Mouse (Mus musculus) forebrain, embryonic 14.5 days (tissue): ENCODE measurements around the gene Plin4. TPM values are rescaled to one million over a fixed set of nuclear protein-coding genes. Genes with fewer than 3 reads are reported as not detected.

ENCODE experiments used
- ATAC-seq: fragments of 200-750 bp; cut with Nextera tagmentation; 2 replicates; pipeline ENCODE4 v1.8.0; 2017; ENCODE audit warnings: mild to moderate bottlenecking, moderate library complexity
- DNase-seq: peaks from one replicate; pipeline ENCODE4 v3.0.0-alpha.2; 2015; ENCODE audit warnings: low spot score
- H3K27ac ChIP-seq: fragments of 300-500 bp; sonication (generic); 2 replicates; pipeline ENCODE4 v1.5.1; 2014; ENCODE audit warnings: low read depth, mild to moderate bottlenecking, control low read depth, low read length, moderate library complexity
- H3K27me3 ChIP-seq: fragments of 300-500 bp; sonication (generic); replicated peaks from 2 replicates; pipeline ENCODE4 v1.6.1; 2014; ENCODE audit warnings: low read length, control low read depth, mixed read lengths; ENCODE audit not compliant: control insufficient read depth, insufficient read depth
- H3K36me3 ChIP-seq: fragments of 300-500 bp; sonication (generic); 2 replicates; pipeline ENCODE4 v1.6.1; 2014; ENCODE audit warnings: low read length, control low read depth; ENCODE audit not compliant: control insufficient read depth, insufficient read depth
- H3K4me1 ChIP-seq: fragments of 300-500 bp; sonication (generic); 2 replicates; pipeline ENCODE4 v1.6.1; 2014; ENCODE audit warnings: antibody characterized with exemption, low read length, control low read depth; ENCODE audit not compliant: control insufficient read depth, insufficient read depth
- H3K4me2 ChIP-seq: fragments of 300-500 bp; sonication (generic); 2 replicates; pipeline ENCODE4 v1.6.1; 2014; ENCODE audit warnings: mild to moderate bottlenecking, control low read depth, low read length
- H3K4me3 ChIP-seq: fragments of 300-500 bp; sonication (generic); 2 replicates; pipeline ENCODE4 v1.5.1; 2014; ENCODE audit warnings: low read depth, low read length, control low read depth
- H3K9ac ChIP-seq: fragments of 300-500 bp; sonication (generic); 2 replicates; pipeline ENCODE4 v1.6.1; 2014; ENCODE audit warnings: mild to moderate bottlenecking, low read length, control low read depth, moderate library complexity
- H3K9me3 ChIP-seq: fragments of 300-500 bp; sonication (generic); replicated peaks from 2 replicates; pipeline ENCODE4 v1.6.1; 2016; ENCODE audit warnings: low read length, control low read depth, mixed read lengths; ENCODE audit not compliant: control insufficient read depth
- WGBS: fragments of 180-500 bp; shearing (Covaris S2); extraction: QIAGEN DNeasy Blood & Tissue Kit; methylation state at CpG from one replicate; pipeline ENCODE4 v1.1.7; 2014; 5-methylcytosine and 5-hydroxymethylcytosine counted together
- polyA plus RNA-seq: library from polyadenylated mRNA; unstranded; fragments of >200 nt; fragmentation: Nextera tagmentation; extraction: Ambion mirVana; gene quantifications from 2 replicates; pipeline ENCODE4 v1.2.1, GENCODE M21; 2014

The Plin4 gene
- polyA plus RNA-seq, 1 experiment from 2014 or later = 0.04 TPM

DNA sequence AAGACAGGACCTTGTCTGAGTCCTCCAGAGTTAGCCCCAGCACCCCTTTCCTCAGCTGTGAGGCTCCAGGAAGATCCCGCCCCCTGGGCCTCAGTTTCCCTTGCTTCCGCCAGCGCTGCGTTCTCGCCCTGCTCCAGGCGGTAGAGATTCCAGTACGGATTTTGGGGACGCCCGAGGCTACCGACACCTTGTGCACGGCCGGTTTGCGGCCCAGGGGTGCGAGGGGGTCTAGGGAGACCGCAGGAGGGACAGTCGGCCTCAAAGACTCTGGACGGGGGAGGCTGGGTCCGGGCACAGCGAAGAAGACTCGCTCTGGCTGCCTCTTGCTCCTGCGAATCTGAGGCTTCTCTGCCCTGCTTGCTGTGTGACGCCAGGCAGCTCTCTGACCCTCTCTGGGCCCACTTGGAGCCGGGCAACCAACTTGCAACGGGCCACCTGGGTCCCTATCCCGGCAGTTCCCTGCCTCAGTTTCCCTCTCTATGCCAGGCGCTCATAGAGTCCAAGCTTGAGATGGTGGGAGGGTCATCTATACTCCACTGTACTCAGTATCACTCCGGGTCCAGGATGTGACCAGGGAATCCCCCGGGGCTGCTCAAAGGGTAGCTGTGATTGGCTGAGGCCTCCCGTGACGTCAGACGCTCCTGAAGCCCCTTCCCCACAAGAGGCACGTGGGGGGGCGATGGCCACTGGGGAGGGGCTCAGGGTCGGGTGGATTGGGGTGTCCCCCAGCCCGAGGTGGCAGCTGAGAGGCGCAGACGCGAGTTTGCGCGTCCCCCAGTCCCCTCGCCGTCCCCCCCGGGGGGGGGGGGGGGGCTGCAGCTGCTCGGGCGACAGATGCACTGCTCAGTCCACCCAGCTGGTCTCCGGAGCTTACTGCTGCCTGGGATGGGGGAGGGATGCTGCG lies 32.4 kb upstream of the Plin4 start:
- ATAC-seq = peak; percentile 54
- Histone ChIP-seq H3K4me1 (peaks cover 13% of the 10 kb centered on the region), H3K4me3 (peak overlapping the region; percentile 38), H3K27ac (no peak overlapping the region), H3K9ac (peak overlapping the region; percentile 54), H3K36me3 (no peaks in the 10 kb centered on the region), H3K27me3 (peaks cover 19% of the 10 kb centered on the region), H3K9me3 (no peaks in the 10 kb centered on the region), H3K4me2 (peak overlapping the region; percentile 67)
- WGBS = under 1% methylated on average over 46 of the region's 47 CpGs
- DNase-seq = peak; percentile 62

DNA sequence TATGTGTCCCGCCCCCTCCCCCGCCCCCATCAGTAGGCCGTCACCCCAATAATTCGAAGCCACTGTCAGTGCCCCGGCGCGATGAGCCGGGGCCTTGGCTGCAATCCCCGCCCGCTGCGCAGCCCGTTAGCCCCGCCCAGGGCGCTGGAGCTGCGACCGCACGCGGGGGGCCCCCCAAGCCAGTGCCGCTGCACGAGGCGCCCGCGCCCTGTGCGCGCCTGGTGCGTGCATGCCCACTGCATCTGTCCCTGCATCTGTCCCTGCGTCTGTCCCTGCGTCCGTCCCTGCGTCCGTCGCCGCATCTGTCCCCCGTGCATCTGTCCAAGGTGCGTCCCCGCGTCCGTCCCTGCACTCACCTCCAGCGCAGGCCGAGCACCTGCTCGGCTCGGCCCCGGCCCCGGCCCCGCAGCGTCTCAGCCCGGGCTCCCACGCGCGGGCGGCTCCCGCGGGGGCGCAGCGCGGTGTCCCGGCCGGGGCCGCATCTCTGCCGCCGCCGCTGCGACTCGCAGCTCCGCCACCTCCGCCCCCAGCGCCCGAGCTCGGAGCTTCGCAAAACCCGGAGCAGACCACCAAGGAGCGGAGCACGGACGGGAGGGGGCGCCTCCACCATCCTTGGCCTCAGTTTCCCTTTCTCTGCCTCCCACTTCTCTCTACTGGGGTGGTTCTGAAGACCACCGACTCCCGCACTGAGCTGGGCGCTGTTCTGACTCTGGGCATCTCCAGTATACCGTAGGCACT lies 30.4 kb upstream of the Plin4 start, which contains the start of gene Sema6b:
TSS of gene Sema6b (minus strand) at position 486 of the 738 bp plus-strand sequence.
- peak; percentile 52 for ATAC-seq
- peak within 1 kb of the TSS; percentile 85 for H3K4me3 ChIP-seq
- peak; percentile 79 for DNase-seq
- H3K4me1 ChIP-seq = peaks cover 13% of the 10 kb centered on the region
- H3K27ac ChIP-seq = peak within 1 kb of the TSS; percentile 63
- WGBS = 1% methylated on average over 69 of the region's 79 CpGs
- H3K9me3 ChIP-seq = no peaks in the 10 kb centered on the region
- peak within 1 kb of the TSS; percentile 91 for H3K4me2 ChIP-seq
- peaks cover 19% of the 10 kb centered on the region for H3K27me3 ChIP-seq
- H3K36me3 ChIP-seq = no peaks in the 10 kb centered on the region
- peak within 1 kb of the TSS; percentile 81 for H3K9ac ChIP-seq

DNA sequence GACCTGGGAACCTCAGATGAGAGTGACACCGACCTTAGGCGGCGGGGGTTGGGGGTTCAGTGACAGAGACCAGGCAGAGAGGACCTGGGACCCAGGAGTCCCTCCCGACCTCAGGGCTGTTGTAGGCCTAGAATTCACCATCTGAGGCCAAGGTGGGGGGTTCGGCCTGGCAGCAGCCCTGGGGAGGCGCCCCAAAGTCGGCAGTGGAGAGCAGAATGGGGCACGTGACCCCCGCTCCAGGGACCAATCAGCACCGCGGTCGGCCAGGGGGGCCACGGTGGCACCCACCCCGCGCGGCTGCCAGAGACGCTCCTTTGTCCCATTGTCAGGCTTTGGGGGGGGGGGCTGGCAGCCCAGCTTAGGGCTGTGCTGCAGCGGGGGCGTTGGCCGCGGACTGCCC lies 29.8 kb upstream of the Plin4 start:
- 11% methylated on average over 7 of the region's 21 CpGs for WGBS
- Histone ChIP-seq H3K36me3 (no peaks in the 10 kb centered on the region), H3K9me3 (no peaks in the 10 kb centered on the region), H3K4me3 (peak overlapping the region; percentile 85), H3K27me3 (peaks cover 19% of the 10 kb centered on the region), H3K27ac (peak overlapping the region; percentile 63; the same call in 1 of the 2 replicates), H3K4me2 (peak overlapping the region; percentile 91), H3K4me1 (peaks cover 14% of the 10 kb centered on the region), H3K9ac (peak overlapping the region; percentile 81)
- DNase-seq (peak; percentile 29), ATAC-seq (peak; percentile 21; the same call in 1 of the 2 replicates)

DNA sequence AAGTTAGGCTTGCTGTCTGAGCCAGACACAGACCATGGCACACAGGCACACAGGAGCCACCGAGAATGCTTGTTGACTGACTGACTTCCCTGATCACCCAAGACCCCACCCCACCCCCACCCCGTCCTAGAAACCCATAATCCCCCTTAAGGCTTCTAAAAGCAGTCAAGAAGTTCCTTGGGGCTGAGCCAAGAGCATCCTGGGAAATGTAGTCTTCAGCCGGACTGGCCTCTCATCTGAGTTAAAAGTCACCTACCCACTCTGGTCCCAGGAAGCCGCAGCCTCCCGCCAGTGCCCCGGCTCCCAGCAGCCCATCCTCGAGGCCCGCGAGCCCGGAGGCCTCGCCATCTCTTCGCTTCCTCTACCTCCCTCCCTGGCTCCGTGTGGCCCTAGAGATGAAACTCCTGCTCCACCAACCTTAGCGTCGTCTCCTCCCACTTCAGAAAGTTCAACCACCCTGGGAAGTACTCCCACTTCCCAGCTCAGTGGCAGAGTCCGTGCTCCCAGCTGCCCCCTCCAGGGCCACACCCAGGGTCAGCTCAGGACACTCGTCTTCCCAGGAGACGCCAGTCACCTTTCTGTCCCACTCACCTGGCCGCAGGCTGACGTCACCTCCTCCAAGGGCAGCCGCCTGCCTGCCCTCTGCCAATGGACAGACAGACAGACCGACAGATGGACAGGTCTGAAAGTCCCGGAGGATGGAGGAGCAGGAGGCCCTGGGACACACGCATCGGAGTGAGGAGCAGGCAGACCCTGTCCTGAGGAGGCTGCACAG lies 28.4 kb upstream of the Plin4 start:
- H3K27me3 ChIP-seq = peaks cover 19% of the 10 kb centered on the region
- H3K9me3 ChIP-seq = no peaks in the 10 kb centered on the region
- H3K27ac ChIP-seq = no peak overlapping the region
- H3K4me3 ChIP-seq = 0 out of 2 replicates have a peak overlapping the region, but pooled peaks have one; percentile 85
- H3K9ac ChIP-seq = 0 out of 2 replicates have a peak overlapping the region, but pooled peaks have one; percentile 81
- peaks cover 20% of the 10 kb centered on the region for H3K4me1 ChIP-seq
- WGBS = 12% methylated on average over 25 of the region's 25 CpGs
- DNase-seq (no peak), ATAC-seq (no peak)
- H3K4me2 ChIP-seq = peak overlapping the region; percentile 91
- H3K36me3 ChIP-seq = no peaks in the 10 kb centered on the region

DNA sequence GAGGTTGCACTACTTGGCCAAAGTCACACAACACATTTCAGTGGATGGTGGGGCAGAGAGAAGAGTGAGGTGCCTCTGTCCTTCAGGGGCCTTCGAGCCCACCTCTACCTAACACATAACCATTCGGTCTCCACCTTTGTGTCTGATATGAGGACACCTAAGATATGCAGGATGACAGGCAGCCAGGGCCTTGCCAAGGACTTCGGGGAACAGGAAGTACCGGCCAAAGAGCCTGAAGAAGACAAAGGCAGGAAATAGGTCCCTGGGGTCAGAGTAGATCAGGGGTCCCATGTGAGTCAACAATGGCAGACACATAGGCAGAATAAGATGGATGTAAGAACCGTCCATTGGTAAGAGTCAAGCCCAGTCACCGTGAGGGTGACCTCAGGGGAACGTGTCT lies 27.0 kb upstream of the Plin4 start:
- Histone ChIP-seq H3K4me1 (peaks cover 12% of the 10 kb centered on the region), H3K36me3 (no peaks in the 10 kb centered on the region), H3K4me3 (no peak overlapping the region), H3K4me2 (no peak overlapping the region), H3K27me3 (peaks cover 19% of the 10 kb centered on the region), H3K27ac (no peak overlapping the region), H3K9me3 (no peaks in the 10 kb centered on the region), H3K9ac (no peak overlapping the region)
- WGBS = 86% methylated on average over 7 of the region's 7 CpGs
- DNase-seq = no peak
- no peak for ATAC-seq

DNA sequence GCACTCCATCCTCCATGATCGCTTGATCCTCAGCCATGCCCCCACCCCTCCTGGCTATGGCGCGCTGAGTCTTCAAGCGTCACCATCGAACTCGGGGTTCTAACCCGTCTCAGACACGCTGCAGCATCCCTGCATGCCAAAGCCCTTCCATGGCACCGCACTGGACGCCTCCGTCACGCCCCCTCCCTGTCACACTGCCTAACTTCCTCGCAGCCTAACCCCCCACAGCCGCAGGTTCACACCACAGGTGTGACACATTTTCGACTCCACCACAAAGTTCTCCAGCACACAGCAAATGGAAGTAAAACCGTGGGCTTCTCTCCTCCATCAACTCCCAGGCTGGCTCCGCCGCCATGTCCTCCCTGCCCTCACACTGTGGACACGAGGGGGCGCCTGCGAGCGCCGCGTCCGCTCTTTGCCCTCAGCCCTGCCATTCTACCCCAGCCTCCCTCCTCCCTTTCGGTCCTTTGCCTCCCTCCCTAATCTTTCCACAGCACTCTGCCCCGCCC lies 24.9 kb upstream of the Plin4 start:
- WGBS = 3% methylated on average over 27 of the region's 27 CpGs
- peaks cover 8% of the 10 kb centered on the region for H3K36me3 ChIP-seq
- no peak overlapping the region for H3K27ac ChIP-seq
- H3K9ac ChIP-seq = no peak overlapping the region
- H3K4me2 ChIP-seq = peak overlapping the region; percentile 38
- ATAC-seq = no peak
- H3K4me1 ChIP-seq = peaks cover 11% of the 10 kb centered on the region; the same call in 1 of the 2 replicates
- peak; percentile 30 for DNase-seq
- peaks cover 8% of the 10 kb centered on the region; the same call in 1 of the 2 replicates for H3K27me3 ChIP-seq
- no peaks in the 10 kb centered on the region for H3K9me3 ChIP-seq
- H3K4me3 ChIP-seq = no peak overlapping the region

DNA sequence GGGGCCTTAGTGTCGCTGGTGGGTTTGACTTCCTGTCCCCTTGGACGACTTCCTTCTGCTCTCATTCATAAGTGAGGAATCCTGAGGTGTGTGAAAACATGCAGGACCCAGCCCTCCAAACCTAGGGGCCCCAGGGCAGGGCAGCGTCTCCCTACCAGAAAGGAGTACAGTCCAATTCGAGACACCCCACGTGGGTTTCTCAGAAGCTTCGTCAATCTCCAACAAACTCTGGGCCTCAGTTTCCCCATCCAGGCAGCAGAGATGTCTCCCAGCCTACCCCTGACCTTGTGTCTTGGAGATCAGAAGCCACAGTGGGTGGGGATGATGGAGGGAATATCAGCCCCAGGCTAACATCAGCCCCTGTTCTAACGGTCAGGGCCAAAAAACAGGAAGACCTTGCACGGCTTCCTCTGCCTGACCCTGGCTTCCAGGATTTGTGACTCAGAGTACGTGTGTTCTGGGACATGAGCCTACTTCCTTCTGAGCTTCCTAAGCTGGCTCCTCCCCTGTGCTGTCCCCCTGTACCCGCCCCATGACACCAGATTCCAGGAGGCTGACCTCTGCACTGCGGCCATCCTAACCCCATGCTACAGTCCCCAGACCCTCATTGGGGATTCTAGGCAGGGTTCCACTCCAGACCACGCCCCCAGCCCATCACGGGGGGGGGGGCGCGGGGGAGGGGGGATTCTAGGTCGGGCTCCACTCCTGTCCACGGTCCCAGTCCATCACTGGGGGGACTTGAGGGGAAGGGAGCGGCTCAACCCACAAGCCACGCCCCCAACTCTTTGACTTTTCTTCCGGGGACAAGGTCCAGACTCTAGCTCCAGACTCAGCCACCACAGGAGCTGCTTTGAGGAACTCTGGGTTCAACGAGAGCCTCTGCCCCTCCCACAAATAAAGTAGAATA lies 24.1 kb upstream of the Plin4 start:
- peaks cover 10% of the 10 kb centered on the region for H3K36me3 ChIP-seq
- peaks cover 11% of the 10 kb centered on the region; the same call in 1 of the 2 replicates for H3K4me1 ChIP-seq
- peak overlapping the region; percentile 38 for H3K4me2 ChIP-seq
- no peak overlapping the region for H3K4me3 ChIP-seq
- no peak for DNase-seq
- WGBS = 26% methylated on average over 17 of the region's 21 CpGs
- no peak overlapping the region for H3K27ac ChIP-seq
- no peaks in the 10 kb centered on the region for H3K9me3 ChIP-seq
- 0 out of 2 replicates have a peak overlapping the region, but pooled peaks have one; percentile 13 for H3K9ac ChIP-seq
- H3K27me3 ChIP-seq = 0 out of 2 replicates have a peak, but pooled peaks cover 3% of the 10 kb centered on the region
- ATAC-seq = no peak
